Mouse (Mus musculus) heart, adult 2 months (tissue): ENCODE measurements at regions not wholly inside any gene's neighbourhood (a gene's known extent, or its start where the extent isn't known, plus 50 kb on each side); places are given as distances from the start of the nearest gene placed in this dataset.

Experiments
- CTCF ChIP-seq: fragments of 200-600 bp; IDR thresholded peaks from 2 replicates; pipeline ENCODE4 v1.8.1; 2022; ENCODE audit warnings: antibody characterized with exemption, mild to moderate bottlenecking, moderate library complexity
- POLR2A ChIP-seq: fragments of 200-500 bp; IDR thresholded peaks from 2 replicates; pipeline ENCODE4 v1.6.1; 2011; ENCODE audit warnings: mild to moderate bottlenecking, low read depth, low read length, control low read depth; ENCODE audit not compliant: insufficient read depth

DNA sequence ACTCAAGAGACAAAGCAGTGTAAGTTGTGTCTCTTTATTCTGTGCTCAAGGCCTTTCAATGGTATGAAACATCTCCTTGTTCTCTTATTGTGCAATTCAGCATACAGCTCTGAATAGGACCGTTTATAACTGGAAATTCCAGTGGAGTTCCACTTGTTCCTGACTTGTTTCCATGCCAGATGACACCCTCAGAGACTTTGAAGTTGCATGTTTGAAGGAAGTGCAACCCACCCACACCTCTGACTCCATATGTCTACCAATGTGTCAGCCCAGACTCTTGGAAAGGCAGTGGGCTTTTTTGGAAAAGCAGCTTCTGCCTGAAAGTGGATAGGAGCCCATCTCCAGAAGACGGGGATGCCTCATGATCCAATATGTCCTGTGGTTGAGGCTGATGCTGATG is 288.1 kb downstream of the Osr1 start:
- TF ChIP-seq CTCF (no peak), POLR2A (no peak)
